Mouse (Mus musculus) intestine, embryonic 15.5 days (tissue): Measurements from ENCODE around the gene Fgf14. TPM values are rescaled to one million over a fixed set of nuclear protein-coding genes. Genes with fewer than 3 reads are reported as not detected.

Source experiments
- ATAC-seq: fragments of 200-750 bp; cut with Nextera tagmentation; 2 replicates; pipeline ENCODE4 v1.8.0; 2017; ENCODE audit warnings: moderate TSS enrichment, moderate library complexity
- H3K27ac ChIP-seq: fragments of 300-500 bp; sonication (generic); 2 replicates; pipeline ENCODE4 v1.5.1; 2015; ENCODE audit warnings: mild to moderate bottlenecking, inconsistent platforms
- H3K27me3 ChIP-seq: fragments of 300-500 bp; sonication (generic); replicated peaks from 2 replicates; pipeline ENCODE4 v1.6.1; 2015; ENCODE audit warnings: inconsistent platforms
- H3K36me3 ChIP-seq: fragments of 300-500 bp; sonication (generic); 2 replicates; pipeline ENCODE4 v1.6.1; 2015; ENCODE audit warnings: inconsistent platforms
- H3K4me1 ChIP-seq: fragments of 300-500 bp; sonication (generic); replicated peaks from 2 replicates; pipeline ENCODE4 v1.6.1; 2015; ENCODE audit warnings: inconsistent platforms
- H3K4me2 ChIP-seq: fragments of 300-500 bp; sonication (generic); replicated peaks from 2 replicates; pipeline ENCODE4 v1.6.1; 2015; ENCODE audit warnings: mild to moderate bottlenecking, inconsistent platforms
- H3K4me3 ChIP-seq: fragments of 300-500 bp; sonication (generic); replicated peaks from 2 replicates; pipeline ENCODE4 v1.5.1; 2015; ENCODE audit warnings: inconsistent platforms
- H3K9ac ChIP-seq: fragments of 300-500 bp; sonication (generic); 2 replicates; pipeline ENCODE4 v1.6.1; 2015; ENCODE audit warnings: inconsistent platforms
- H3K9me3 ChIP-seq: fragments of 300-500 bp; sonication (generic); 2 replicates; pipeline ENCODE4 v1.6.1; 2016; ENCODE audit warnings: inconsistent platforms
- WGBS: fragments of 180-500 bp; shearing (Covaris S2); methylation state at CpG from one replicate; pipeline ENCODE4 v1.1.7; 2015; 5-methylcytosine and 5-hydroxymethylcytosine counted together
- polyA plus RNA-seq: library from polyadenylated mRNA; unstranded; fragments of >200 nt; fragmentation: Nextera tagmentation; extraction: Ambion mirVana; gene quantifications from 2 replicates; pipeline ENCODE4 v1.2.1, GENCODE M21; 2015

The Fgf14 gene
- polyA plus RNA-seq, 1 experiment from 2014 or later, result 1.0 TPM

GRCm38 (mm10) chr14:124247517-124247916 lies 429.4 kb downstream of the Fgf14 start:
- Histone ChIP-seq H3K4me3 (no peak overlapping the region), H3K36me3 (no peaks in the 10 kb centered on the region), H3K27me3 (no peaks in the 10 kb centered on the region), H3K9ac (no peak overlapping the region), H3K9me3 (no peaks in the 10 kb centered on the region), H3K4me2 (no peak overlapping the region), H3K4me1 (no peaks in the 10 kb centered on the region), H3K27ac (no peak overlapping the region)
- ATAC-seq, result no peak
- 60% methylated on average over 1 of the region's 1 CpGs for WGBS

- Histone ChIP-seq H3K4me3 (no peak overlapping the region), H3K4me2 (no peak overlapping the region), H3K9ac (no peak overlapping the region), H3K36me3 (no peaks in the 10 kb centered on the region), H3K27me3 (no peaks in the 10 kb centered on the region), H3K4me1 (no peaks in the 10 kb centered on the region), H3K27ac (no peak overlapping the region), H3K9me3 (no peaks in the 10 kb centered on the region)
- ATAC-seq, result no peak
- WGBS, result 58% methylated on average over 2 of the region's 2 CpGs
These were observed 453.5 kb downstream of the Fgf14 start for GRCm38 (mm10) chr14:124223445-124223844.

GRCm38 (mm10) chr14:124222447-124222846 lies 454.5 kb downstream of the Fgf14 start:
- Histone ChIP-seq H3K4me2 (no peak overlapping the region), H3K36me3 (no peaks in the 10 kb centered on the region), H3K4me3 (no peak overlapping the region), H3K4me1 (no peaks in the 10 kb centered on the region), H3K9me3 (no peaks in the 10 kb centered on the region), H3K27me3 (no peaks in the 10 kb centered on the region), H3K27ac (no peak overlapping the region), H3K9ac (no peak overlapping the region)
- ATAC-seq, result no peak
- 27% methylated on average over 1 of the region's 1 CpGs for WGBS

- H3K4me1 ChIP-seq, result no peaks in the 10 kb centered on the region
- no peaks in the 10 kb centered on the region for H3K9me3 ChIP-seq
- no peak overlapping the region for H3K4me2 ChIP-seq
- H3K27ac ChIP-seq, result no peak overlapping the region
- H3K4me3 ChIP-seq, result no peak overlapping the region
- H3K9ac ChIP-seq, result no peak overlapping the region
- no peak for ATAC-seq
- no peaks in the 10 kb centered on the region for H3K27me3 ChIP-seq
- H3K36me3 ChIP-seq, result no peaks in the 10 kb centered on the region
- WGBS, result 56% methylated on average over 2 of the region's 2 CpGs
These were observed 455.9 kb downstream of the Fgf14 start for GRCm38 (mm10) chr14:124220979-124221378.

GRCm38 (mm10) chr14:124195806-124196205 lies 481.1 kb downstream of the Fgf14 start:
- H3K27ac ChIP-seq, result no peak overlapping the region
- WGBS, result 12% methylated on average over 7 of the region's 7 CpGs
- no peak overlapping the region for H3K4me3 ChIP-seq
- ATAC-seq, result no peak
- peaks cover 4% of the 10 kb centered on the region; the same call in 1 of the 2 replicates for H3K4me1 ChIP-seq
- no peak overlapping the region for H3K4me2 ChIP-seq
- H3K9me3 ChIP-seq, result no peaks in the 10 kb centered on the region
- no peaks in the 10 kb centered on the region for H3K36me3 ChIP-seq
- peaks cover 24% of the 10 kb centered on the region for H3K27me3 ChIP-seq
- no peak overlapping the region for H3K9ac ChIP-seq

GRCm38 (mm10) chr14:124195331-124195730 lies 481.6 kb downstream of the Fgf14 start:
- H3K4me1 ChIP-seq, result peaks cover 4% of the 10 kb centered on the region; the same call in 1 of the 2 replicates
- no peak overlapping the region for H3K27ac ChIP-seq
- H3K36me3 ChIP-seq, result no peaks in the 10 kb centered on the region
- H3K9ac ChIP-seq, result no peak overlapping the region
- no peak overlapping the region for H3K4me3 ChIP-seq
- 24% methylated on average over 10 of the region's 10 CpGs for WGBS
- H3K9me3 ChIP-seq, result no peaks in the 10 kb centered on the region
- H3K27me3 ChIP-seq, result peaks cover 24% of the 10 kb centered on the region
- no peak overlapping the region for H3K4me2 ChIP-seq
- peak; percentile 70; the same call in 1 of the 2 replicates for ATAC-seq

GRCm38 (mm10) chr14:124192815-124193142 lies 484.1 kb downstream of the Fgf14 start:
- H3K27me3 ChIP-seq, result peaks cover 24% of the 10 kb centered on the region

GRCm38 (mm10) chr14:124191913-124192814 lies 484.8 kb downstream of the Fgf14 start:
- Histone ChIP-seq H3K9ac (no peak overlapping the region), H3K27me3 (peaks cover 24% of the 10 kb centered on the region), H3K4me2 (peak overlapping the region; percentile 59), H3K27ac (no peak overlapping the region), H3K4me1 (peaks cover 4% of the 10 kb centered on the region; the same call in 1 of the 2 replicates), H3K36me3 (no peaks in the 10 kb centered on the region), H3K4me3 (peak overlapping the region; percentile 24), H3K9me3 (no peaks in the 10 kb centered on the region)
- peak; percentile 78 for ATAC-seq
- WGBS, result 1% methylated on average over 42 of the region's 42 CpGs

More at GRCm38 (mm10) chr14:124192815-124193142, 484.1 kb downstream of the Fgf14 start:
- Histone ChIP-seq H3K9me3 (no peaks in the 10 kb centered on the region), H3K4me2 (peak overlapping the region; percentile 59), H3K4me3 (peak overlapping the region; percentile 24), H3K9ac (no peak overlapping the region), H3K27ac (no peak overlapping the region), H3K4me1 (peaks cover 4% of the 10 kb centered on the region; the same call in 1 of the 2 replicates), H3K36me3 (no peaks in the 10 kb centered on the region)
- 4% methylated on average over 15 of the region's 15 CpGs for WGBS
- peak; percentile 23 for ATAC-seq

GRCm38 (mm10) chr14:124180265-124180664 lies 496.7 kb downstream of the Fgf14 start:
- no peak overlapping the region for H3K9ac ChIP-seq
- no peak for ATAC-seq
- no peaks in the 10 kb centered on the region for H3K9me3 ChIP-seq
- 78% methylated on average over 1 of the region's 1 CpGs for WGBS
- no peak overlapping the region for H3K4me2 ChIP-seq
- no peaks in the 10 kb centered on the region for H3K27me3 ChIP-seq
- H3K36me3 ChIP-seq, result no peaks in the 10 kb centered on the region
- no peaks in the 10 kb centered on the region for H3K4me1 ChIP-seq
- no peak overlapping the region for H3K4me3 ChIP-seq
- H3K27ac ChIP-seq, result no peak overlapping the region

GRCm38 (mm10) chr14:124174111-124174510 lies 502.8 kb downstream of the Fgf14 start:
- no peak overlapping the region for H3K4me3 ChIP-seq
- H3K27me3 ChIP-seq, result no peaks in the 10 kb centered on the region
- H3K36me3 ChIP-seq, result no peaks in the 10 kb centered on the region
- no peak for ATAC-seq
- H3K4me1 ChIP-seq, result no peaks in the 10 kb centered on the region
- no peaks in the 10 kb centered on the region for H3K9me3 ChIP-seq
- 88% methylated on average over 1 of the region's 1 CpGs for WGBS
- no peak overlapping the region for H3K4me2 ChIP-seq
- no peak overlapping the region for H3K27ac ChIP-seq
- no peak overlapping the region for H3K9ac ChIP-seq

- H3K27me3 ChIP-seq, result no peaks in the 10 kb centered on the region
- H3K9ac ChIP-seq, result no peak overlapping the region
- no peak for ATAC-seq
- H3K9me3 ChIP-seq, result no peaks in the 10 kb centered on the region
- no peak overlapping the region for H3K4me2 ChIP-seq
- H3K27ac ChIP-seq, result no peak overlapping the region
- no peak overlapping the region for H3K4me3 ChIP-seq
- WGBS, result 74% methylated on average over 1 of the region's 1 CpGs
- no peaks in the 10 kb centered on the region for H3K4me1 ChIP-seq
- H3K36me3 ChIP-seq, result no peaks in the 10 kb centered on the region
These were observed 513.2 kb downstream of the Fgf14 start for GRCm38 (mm10) chr14:124163618-124164185.

- no peak for ATAC-seq
- Histone ChIP-seq H3K27me3 (no peaks in the 10 kb centered on the region), H3K9me3 (no peaks in the 10 kb centered on the region), H3K4me3 (no peak overlapping the region), H3K36me3 (no peaks in the 10 kb centered on the region), H3K27ac (no peak overlapping the region), H3K4me1 (no peaks in the 10 kb centered on the region), H3K9ac (no peak overlapping the region), H3K4me2 (no peak overlapping the region)
These were observed 529.5 kb downstream of the Fgf14 start for GRCm38 (mm10) chr14:124147378-124147777.
